Comparison of ENCODE assay signal across 8 mouse cellular contexts in the genomic region with DNA sequence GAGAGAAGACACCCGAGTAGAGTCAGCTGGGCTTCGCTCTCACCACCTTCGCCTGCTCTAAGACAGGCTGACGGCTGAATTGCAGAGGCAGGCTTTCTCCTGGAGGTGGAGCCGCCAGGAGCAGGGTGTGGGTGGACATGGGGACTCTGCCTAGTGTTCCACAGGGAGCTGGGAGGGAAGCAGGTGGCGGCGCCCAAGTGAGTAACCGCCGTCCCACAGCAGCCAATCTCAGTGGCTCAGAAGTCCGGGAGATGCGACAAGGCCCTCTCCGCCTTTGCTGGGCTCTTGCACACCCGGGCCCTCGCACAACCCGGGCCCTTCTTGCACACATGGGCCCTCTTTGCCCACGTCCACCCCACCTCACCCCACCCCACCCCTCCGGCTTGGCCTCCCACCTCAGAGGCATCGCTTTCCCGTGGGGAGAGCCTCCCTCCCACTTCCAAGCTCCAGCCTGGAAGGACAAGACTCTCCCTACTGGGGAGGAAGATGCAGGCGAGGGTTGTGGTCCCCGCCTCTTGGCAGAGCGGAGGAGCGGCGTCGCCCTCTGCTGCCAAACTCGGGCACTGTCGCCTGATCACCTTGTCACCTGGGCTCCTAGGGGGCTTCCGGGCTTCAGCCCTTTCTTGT. TPM values are rescaled to one million over a fixed set of nuclear protein-coding genes. Genes with fewer than 3 reads are reported as not detected.
DNase-seq lines count a peak whose midpoint lies in the region; ATAC-seq and TF ChIP-seq lines count a peak whose summit lies in the region.

No protein-coding gene starts in this region.

- peak; percentile 68 for DNase-seq in cerebellum, adult 11-12 months
- peak; percentile 61 for DNase-seq in forelimb bud, embryonic 11.5 days (ENCODE audit: low read depth, low spot score)
- peak; percentile 55 for DNase-seq in liver, postnatal 0 days
- peak; percentile 78 for DNase-seq in retina, embryonic 14.5 days (ENCODE audit: low spot score)
- no peak for DNase-seq in ovary, postnatal 14 days (ENCODE audit: low spot score)

- WGBS in kidney, embryonic 16.5 days, result 4% methylated on average over 28 of the region's 28 CpGs
- 11% methylated on average over 28 of the region's 28 CpGs for WGBS in liver, postnatal 0 days (ENCODE audit: insufficient replicate concordance)

- H3K4me1 ChIP-seq in megakaryocyte, embryonic 14.5 days, result peaks cover 71% of the 10 kb centered on the region
- H3K4me1 ChIP-seq in kidney, embryonic 16.5 days (ENCODE audit: insufficient read depth, low read length), result peaks cover 39% of the 10 kb centered on the region
- H3K4me1 ChIP-seq in liver, postnatal 0 days (ENCODE audit: insufficient read depth), result peaks cover 12% of the 10 kb centered on the region

- peak overlapping the region; percentile 60 for H3K4me2 ChIP-seq in kidney, embryonic 16.5 days (replicated peaks; ENCODE audit: low read depth, low read length)
- H3K4me2 ChIP-seq in liver, postnatal 0 days (ENCODE audit: low read depth, low read length), result no peak overlapping the region

- no peak for TF ChIP-seq EP300 in liver, postnatal 0 days (IDR thresholded peaks at IDR 0.05; ENCODE audit: low read depth)

- peak overlapping the region; percentile 53 for H3K9ac ChIP-seq in kidney, embryonic 16.5 days (replicated peaks; ENCODE audit: low read length)
- H3K9ac ChIP-seq in liver, postnatal 0 days (replicated peaks), result no peak overlapping the region

- no peaks in the 10 kb centered on the region for H3K9me3 ChIP-seq in megakaryocyte, embryonic 14.5 days
- no peaks in the 10 kb centered on the region for H3K9me3 ChIP-seq in kidney, embryonic 16.5 days (ENCODE audit: low read length)
- H3K9me3 ChIP-seq in liver, postnatal 0 days (ENCODE audit: low read length), result no peaks in the 10 kb centered on the region

- H3K4me3 ChIP-seq in megakaryocyte, embryonic 14.5 days (replicated peaks), result peak overlapping the region; percentile 23
- peak overlapping the region; percentile 30 for H3K4me3 ChIP-seq in kidney, embryonic 16.5 days (ENCODE audit: low read length)
- no peak overlapping the region for H3K4me3 ChIP-seq in liver, postnatal 0 days (ENCODE audit: low read depth, low read length)

- H3K27me3 ChIP-seq in megakaryocyte, embryonic 14.5 days (replicated peaks), result peaks cover 28% of the 10 kb centered on the region
- 0 out of 2 replicates have a peak, but pooled peaks cover 3% of the 10 kb centered on the region for H3K27me3 ChIP-seq in kidney, embryonic 16.5 days (ENCODE audit: insufficient read depth, low read length)
- H3K27me3 ChIP-seq in liver, postnatal 0 days (ENCODE audit: insufficient read depth, low read length), result peaks cover 9% of the 10 kb centered on the region; the same call in 1 of the 2 replicates

- H3K27ac ChIP-seq in kidney, embryonic 16.5 days (ENCODE audit: low read length), result no peak overlapping the region
- no peak overlapping the region for H3K27ac ChIP-seq in liver, postnatal 0 days (ENCODE audit: low read depth)

- no peak for ATAC-seq in megakaryocyte, adult 5-6 weeks (ENCODE audit: poor library complexity, severe bottlenecking)
- ATAC-seq in kidney, embryonic 16.5 days (ENCODE audit: low FRiP score, low TSS enrichment), result peak; percentile 57
- ATAC-seq in liver, postnatal 0 days, result no peak

- TF ChIP-seq CTCF in liver, postnatal 0 days (IDR thresholded peaks at IDR 0.05; ENCODE audit: low read depth), result peak; percentile 70

- H3K36me3 ChIP-seq in megakaryocyte, embryonic 14.5 days (replicated peaks; ENCODE audit: low read length), result no peaks in the 10 kb centered on the region
- H3K36me3 ChIP-seq in kidney, embryonic 16.5 days (ENCODE audit: insufficient read depth, low read length), result no peaks in the 10 kb centered on the region
- H3K36me3 ChIP-seq in liver, postnatal 0 days (replicated peaks; ENCODE audit: insufficient read depth, low read length), result no peaks in the 10 kb centered on the region

RNA-seq across cellular contexts. Expression of a gene that starts 15.0 kb away (rescaled TPM):
- polyA plus RNA-seq in megakaryocyte, embryonic 14.5 days (2012; ENCODE audit: insufficient read depth, low replicate concordance), result 0.47 TPM in 1 of 2 replicates, not detected in the other
- total RNA-seq in megakaryocyte, adult 5-6 weeks (2015), result 0.16 and 0.30 TPM in 2 replicates
- total RNA-seq in megakaryocyte, adult 5-6 weeks (2017), result 0.29 and 0.85 TPM in 2 replicates
- polyA plus RNA-seq in kidney, embryonic 16.5 days (2015; fragmentation: Nextera tagmentation; extraction: Ambion mirVana), result 3.2 and 3.4 TPM in 2 replicates
- polyA plus RNA-seq in liver, postnatal 0 days (2015; fragmentation: Nextera tagmentation; extraction: Ambion mirVana), result 0.35 and 0.54 TPM in 2 replicates

RNA-seq across cellular contexts. Expression of a gene that starts 15.1 kb away (rescaled TPM):
- 2.9 and 6.8 TPM in 2 replicates for polyA plus RNA-seq in megakaryocyte, embryonic 14.5 days (2012; ENCODE audit: insufficient read depth, low replicate concordance)
- total RNA-seq in megakaryocyte, adult 5-6 weeks (2015), result 42.1 and 45.0 TPM in 2 replicates
- 37.0 TPM in 2 replicates for total RNA-seq in megakaryocyte, adult 5-6 weeks (2017)
- polyA plus RNA-seq in kidney, embryonic 16.5 days (2015; fragmentation: Nextera tagmentation; extraction: Ambion mirVana), result 10.8 and 11.9 TPM in 2 replicates
- polyA plus RNA-seq in liver, postnatal 0 days (2015; fragmentation: Nextera tagmentation; extraction: Ambion mirVana), result 0.96 and 1.1 TPM in 2 replicates

RNA-seq across cellular contexts. Expression of a gene that starts 45.1 kb away (rescaled TPM):
- 36.9 and 65.9 TPM in 2 replicates for polyA plus RNA-seq in megakaryocyte, embryonic 14.5 days (2012; ENCODE audit: insufficient read depth, low replicate concordance)
- total RNA-seq in megakaryocyte, adult 5-6 weeks (2015), result 8.2 and 12.1 TPM in 2 replicates
- total RNA-seq in megakaryocyte, adult 5-6 weeks (2017), result 53.3 and 58.0 TPM in 2 replicates
- 78.2 and 87.0 TPM in 2 replicates for polyA plus RNA-seq in kidney, embryonic 16.5 days (2015; fragmentation: Nextera tagmentation; extraction: Ambion mirVana)
- 33.8 and 34.4 TPM in 2 replicates for polyA plus RNA-seq in liver, postnatal 0 days (2015; fragmentation: Nextera tagmentation; extraction: Ambion mirVana)

RNA-seq across cellular contexts. Expression of a gene that starts 54.0 kb away (rescaled TPM):
- polyA plus RNA-seq in megakaryocyte, embryonic 14.5 days (2012; ENCODE audit: insufficient read depth, low replicate concordance), result 2.1 TPM in 1 of 2 replicates, not detected in the other
- not detected in 2 replicates for total RNA-seq in megakaryocyte, adult 5-6 weeks (2015)
- total RNA-seq in megakaryocyte, adult 5-6 weeks (2017), result not detected in 2 replicates
- polyA plus RNA-seq in kidney, embryonic 16.5 days (2015; fragmentation: Nextera tagmentation; extraction: Ambion mirVana), result 23.2 and 23.9 TPM in 2 replicates
- polyA plus RNA-seq in liver, postnatal 0 days (2015; fragmentation: Nextera tagmentation; extraction: Ambion mirVana), result 0.36 and 0.45 TPM in 2 replicates
